Mouse (Mus musculus) B cell, adult 62 days (primary cell): ENCODE results near the gene Wdfy2. TPM values are rescaled to one million over a fixed set of nuclear protein-coding genes. Genes with fewer than 3 reads are reported as not detected.

Experiments used
- total RNA-seq: library from RNA; stranded (reverse); gene quantifications from 4 replicates; pipeline ENCODE4 v1.2.4, GENCODE M21; 2023

The Wdfy2 gene
- 36.9 to 42.9 TPM (median 40.7 TPM) in 4 replicates for total RNA-seq

DNA sequence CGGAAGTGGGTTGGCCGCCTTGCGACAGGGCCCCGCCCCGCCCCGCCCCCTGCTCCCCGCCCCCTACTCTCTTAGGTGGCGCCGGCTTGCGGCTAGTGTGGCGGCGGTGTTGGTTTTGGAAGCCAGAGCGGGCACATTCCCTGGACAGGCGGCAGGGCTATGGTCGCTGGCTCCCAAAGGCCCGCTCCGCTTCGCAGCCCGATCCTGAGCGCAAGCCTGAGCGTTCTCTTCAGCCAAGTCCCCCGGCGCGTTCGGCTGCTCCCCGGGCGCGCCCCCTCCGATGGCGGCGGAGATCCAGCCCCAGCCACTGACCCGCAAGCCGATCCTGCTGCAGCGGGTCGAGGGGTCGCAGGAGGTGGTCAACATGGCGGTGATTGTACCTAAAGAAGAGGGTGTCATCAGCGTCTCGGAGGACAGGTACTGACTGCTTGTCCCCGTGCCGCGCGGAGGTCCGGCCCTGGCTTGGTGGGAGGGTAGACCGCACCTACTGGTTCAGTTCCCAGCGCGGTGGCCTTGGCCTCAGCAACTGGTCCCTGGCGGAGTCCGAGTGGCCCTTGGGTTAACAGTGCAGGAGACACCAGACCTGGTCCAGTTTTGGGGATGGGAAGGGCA is at the start of gene Wdfy2:
Gene Wdfy2 (plus strand): TSS at position 38 of the 612 bp plus-strand sequence.

DNA sequence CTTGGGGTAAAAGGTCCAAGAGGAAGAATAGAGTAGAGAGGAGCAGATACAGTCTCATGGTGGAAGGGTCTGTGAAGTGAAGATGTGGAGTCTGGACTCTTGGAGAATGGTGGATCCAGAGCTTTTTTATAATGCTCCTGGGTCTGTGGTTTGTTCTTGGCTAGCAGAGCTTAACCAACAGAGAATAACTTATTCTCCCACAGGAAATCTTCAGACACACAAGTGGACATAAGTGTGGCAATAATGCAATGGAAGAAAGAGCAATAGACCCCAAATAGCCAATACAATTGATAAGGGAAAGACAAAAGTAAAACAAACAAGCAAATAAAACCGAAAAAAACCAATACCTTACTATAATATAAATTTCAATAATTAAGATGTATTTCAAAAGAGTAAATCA is 146.9 kb downstream of the Wdfy2 start, which contains the start of gene Defb48:
Gene Defb48 (minus strand): TSS at position 101 of the 400 bp plus-strand sequence.

DNA sequence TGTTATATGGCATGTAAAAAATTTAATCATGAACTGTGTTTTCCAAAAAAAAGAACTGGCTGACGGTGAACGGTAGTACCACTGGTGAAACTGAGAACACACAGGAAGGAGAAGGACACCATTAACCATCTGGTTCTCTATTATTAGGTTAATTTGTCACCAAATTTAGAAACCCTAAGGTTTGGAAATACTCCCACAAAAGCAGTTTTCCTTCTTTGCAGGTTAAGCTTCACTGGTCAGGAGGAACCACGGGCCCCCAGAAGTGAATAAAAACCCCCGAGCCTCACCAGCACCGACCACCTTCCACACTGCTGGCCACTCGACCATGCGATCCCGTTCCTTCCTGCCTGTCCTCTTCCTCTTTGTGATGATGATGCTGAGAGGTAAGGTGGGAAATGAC is 160.3 kb downstream of the Wdfy2 start, which contains the start of gene Defb47:
Gene Defb47 (plus strand): TSS at position 301 of the 400 bp plus-strand sequence.

Other genes starting within 250 kb of the Wdfy2 start
- gene Serpine3, start 174.0 kb upstream of the Wdfy2 start, total RNA-seq = not detected in 4 replicates
- gene Ints6, start 76.5 kb upstream of the Wdfy2 start, total RNA-seq = 76.3 to 92.7 TPM (median 84.6 TPM) in 4 replicates
- not detected in 4 replicates for gene Defb48, start 146.8 kb downstream of the Wdfy2 start, total RNA-seq
- gene Defb47, start 160.4 kb downstream of the Wdfy2 start, total RNA-seq = not detected in 4 replicates
- not detected in 4 replicates for gene Defb43, start 174.1 kb downstream of the Wdfy2 start, total RNA-seq
- not detected in 4 replicates for gene Defb42, start 209.3 kb downstream of the Wdfy2 start, total RNA-seq
- not detected in 4 replicates for gene Defb30, start 212.3 kb downstream of the Wdfy2 start, total RNA-seq